Mouse (Mus musculus): ENCODE measurements around the gene Vwa2. TPM values are rescaled to one million over a fixed set of nuclear protein-coding genes. Genes with fewer than 3 reads are reported as not detected.

The Vwa2 gene
- polyA plus RNA-seq, 2 experiments: 0.02 TPM; not detected in 1

GRCm38 (mm10) chr19:56914658-56915057 lies 40.6 kb downstream of the Vwa2 start:
- TF ChIP-seq CTCF (IDR thresholded peaks at IDR 0.05; ENCODE audit: low read depth) (no peak), EP300 (IDR thresholded peaks at IDR 0.05; ENCODE audit: low read depth) (no peak)
- no peak overlapping the region for H3K4me2 ChIP-seq (ENCODE audit: low read depth)
- ATAC-seq (ENCODE audit: insufficient read depth): no peak
- no peak for DNase-seq (ENCODE audit: low read depth in 3 of 3, low spot score in 3 of 3)
- H3K27me3 ChIP-seq (ENCODE audit: control insufficient read depth, insufficient read depth, low read length): no peaks in the 10 kb centered on the region
- no peak overlapping the region for H3K27ac ChIP-seq
- 71% methylated on average over 3 of the region's 3 CpGs for WGBS (ENCODE audit: insufficient replicate concordance)
- H3K4me1 ChIP-seq (replicated peaks; ENCODE audit: control insufficient read depth in 2 of 2, insufficient read depth in 2 of 2, low read length in 1 of 2): no peaks in the 10 kb centered on the region
- no peaks in the 10 kb centered on the region for H3K9me3 ChIP-seq (ENCODE audit: control insufficient read depth, low read length)
- no peak overlapping the region for H3K9ac ChIP-seq (replicated peaks)
- H3K36me3 ChIP-seq (replicated peaks; ENCODE audit: control insufficient read depth, insufficient read depth, low read depth): no peaks in the 10 kb centered on the region
- H3K4me3 ChIP-seq (ENCODE audit: insufficient read depth in 1 of 2, low read depth in 2 of 2, low read length in 2 of 2): no peak overlapping the region

- TF ChIP-seq EP300 (IDR thresholded peaks at IDR 0.05; ENCODE audit: low read depth): no peak
- no peak for TF ChIP-seq CTCF (IDR thresholded peaks at IDR 0.05; ENCODE audit: low read depth)
These were observed 41.0 kb downstream of the Vwa2 start for GRCm38 (mm10) chr19:56915084-56915483.

GRCm38 (mm10) chr19:56919628-56920027 lies 45.6 kb downstream of the Vwa2 start:
- Histone ChIP-seq H3K9me3 (ENCODE audit: control insufficient read depth, low read length) (no peaks in the 10 kb centered on the region), H3K4me3 (ENCODE audit: insufficient read depth in 1 of 2, low read depth in 2 of 2, low read length in 2 of 2) (no peak overlapping the region), H3K9ac (replicated peaks) (no peak overlapping the region), H3K36me3 (replicated peaks; ENCODE audit: control insufficient read depth, insufficient read depth, low read depth) (no peaks in the 10 kb centered on the region), H3K4me1 (replicated peaks; ENCODE audit: control insufficient read depth in 2 of 2, insufficient read depth in 2 of 2, low read length in 1 of 2) (no peaks in the 10 kb centered on the region), H3K27ac (no peak overlapping the region), H3K27me3 (ENCODE audit: control insufficient read depth, insufficient read depth, low read length) (no peaks in the 10 kb centered on the region), H3K4me2 (ENCODE audit: low read depth) (no peak overlapping the region)
- peak; percentile 17 to 32 (median 28) for DNase-seq (ENCODE audit: low read depth in 3 of 3, low spot score in 3 of 3)
- WGBS (ENCODE audit: insufficient replicate concordance): 28% methylated on average over 7 of the region's 7 CpGs
- TF ChIP-seq CTCF (IDR thresholded peaks at IDR 0.05; ENCODE audit: low read depth): peak; percentile 85
- no peak for TF ChIP-seq EP300 (IDR thresholded peaks at IDR 0.05; ENCODE audit: low read depth)
- no peak for ATAC-seq (ENCODE audit: insufficient read depth)

More at GRCm38 (mm10) chr19:56915084-56915483, 41.0 kb downstream of the Vwa2 start:
- DNase-seq (ENCODE audit: low read depth in 3 of 3, low spot score in 3 of 3) (no peak), ATAC-seq (ENCODE audit: insufficient read depth) (no peak)
- H3K4me2 ChIP-seq (ENCODE audit: low read depth): no peak overlapping the region
- H3K27me3 ChIP-seq (ENCODE audit: control insufficient read depth, insufficient read depth, low read length): no peaks in the 10 kb centered on the region
- 45% methylated on average over 6 of the region's 6 CpGs for WGBS (ENCODE audit: insufficient replicate concordance)
- H3K9me3 ChIP-seq (ENCODE audit: control insufficient read depth, low read length): no peaks in the 10 kb centered on the region
- no peak overlapping the region for H3K4me3 ChIP-seq (ENCODE audit: insufficient read depth in 1 of 2, low read depth in 2 of 2, low read length in 2 of 2)
- H3K4me1 ChIP-seq (replicated peaks; ENCODE audit: control insufficient read depth in 2 of 2, insufficient read depth in 2 of 2, low read length in 1 of 2): no peaks in the 10 kb centered on the region
- H3K27ac ChIP-seq: no peak overlapping the region
- H3K36me3 ChIP-seq (replicated peaks; ENCODE audit: control insufficient read depth, insufficient read depth, low read depth): no peaks in the 10 kb centered on the region
- no peak overlapping the region for H3K9ac ChIP-seq (replicated peaks)

- H3K36me3 ChIP-seq (replicated peaks; ENCODE audit: control insufficient read depth, insufficient read depth, low read depth): no peaks in the 10 kb centered on the region
- WGBS (ENCODE audit: insufficient replicate concordance): 73% methylated on average over 13 of the region's 13 CpGs
- no peak overlapping the region for H3K9ac ChIP-seq (replicated peaks)
- TF ChIP-seq CTCF (IDR thresholded peaks at IDR 0.05; ENCODE audit: low read depth): no peak
- no peak for TF ChIP-seq EP300 (IDR thresholded peaks at IDR 0.05; ENCODE audit: low read depth)
- ATAC-seq (ENCODE audit: insufficient read depth) (no peak), DNase-seq (ENCODE audit: low read depth in 3 of 3, low spot score in 3 of 3) (no peak)
- no peak overlapping the region for H3K4me3 ChIP-seq (ENCODE audit: insufficient read depth in 1 of 2, low read depth in 2 of 2, low read length in 2 of 2)
- H3K27ac ChIP-seq: no peak overlapping the region
- H3K4me2 ChIP-seq (ENCODE audit: low read depth): no peak overlapping the region
- H3K9me3 ChIP-seq (ENCODE audit: control insufficient read depth, low read length): no peaks in the 10 kb centered on the region
- H3K27me3 ChIP-seq (ENCODE audit: control insufficient read depth, insufficient read depth, low read length): no peaks in the 10 kb centered on the region
- H3K4me1 ChIP-seq (replicated peaks; ENCODE audit: control insufficient read depth in 2 of 2, insufficient read depth in 2 of 2, low read length in 1 of 2): no peaks in the 10 kb centered on the region
These were observed 46.2 kb downstream of the Vwa2 start for GRCm38 (mm10) chr19:56920232-56920631.

- ATAC-seq (ENCODE audit: insufficient read depth): no peak
- H3K4me3 ChIP-seq (ENCODE audit: insufficient read depth in 1 of 2, low read depth in 2 of 2, low read length in 2 of 2): no peak overlapping the region
These were observed 47.7 kb downstream of the Vwa2 start for GRCm38 (mm10) chr19:56921744-56922143.

More at GRCm38 (mm10) chr19:56921744-56922143, 47.7 kb downstream of the Vwa2 start:
- 45% methylated on average over 5 of the region's 5 CpGs for WGBS (ENCODE audit: insufficient replicate concordance)
- no peak for DNase-seq (ENCODE audit: low read depth in 3 of 3, low spot score in 3 of 3)
- Histone ChIP-seq H3K9me3 (ENCODE audit: control insufficient read depth, low read length) (no peaks in the 10 kb centered on the region), H3K4me2 (ENCODE audit: low read depth) (no peak overlapping the region), H3K36me3 (replicated peaks; ENCODE audit: control insufficient read depth, insufficient read depth, low read depth) (no peaks in the 10 kb centered on the region), H3K9ac (replicated peaks) (no peak overlapping the region), H3K27ac (no peak overlapping the region), H3K4me1 (replicated peaks; ENCODE audit: control insufficient read depth in 2 of 2, insufficient read depth in 2 of 2, low read length in 1 of 2) (no peaks in the 10 kb centered on the region), H3K27me3 (ENCODE audit: control insufficient read depth, insufficient read depth, low read length) (no peaks in the 10 kb centered on the region)
- TF ChIP-seq CTCF (IDR thresholded peaks at IDR 0.05; ENCODE audit: low read depth): no peak

Measured in liver, embryonic 14.5 days (tissue).